Mouse (Mus musculus) cortical plate, adult 2 months (tissue): ENCODE measurements around the gene Pamr1. TPM values are rescaled to one million over a fixed set of nuclear protein-coding genes. Genes with fewer than 3 reads are reported as not detected.

Experiments
- H3K27ac ChIP-seq: fragments of 200-500 bp; 2 replicates; pipeline ENCODE4 v1.5.1; 2012; ENCODE audit warnings: low read length, control low read depth, inconsistent platforms; ENCODE audit not compliant: insufficient read depth
- H3K4me1 ChIP-seq: fragments of 200-500 bp; 2 replicates; pipeline ENCODE4 v1.6.1; 2011; ENCODE audit warnings: low read length; ENCODE audit not compliant: control insufficient read depth, insufficient read depth
- H3K4me3 ChIP-seq: fragments of 200-500 bp; 2 replicates; pipeline ENCODE4 v1.5.1; 2011; ENCODE audit warnings: mild to moderate bottlenecking, low read length, control low read depth; ENCODE audit not compliant: insufficient read depth
- CTCF ChIP-seq: fragments of 200-500 bp; IDR thresholded peaks from 2 replicates; pipeline ENCODE4 v1.5.1; 2011; ENCODE audit warnings: mild to moderate bottlenecking, control low read depth, low read length; ENCODE audit not compliant: insufficient read depth; ENCODE audit errors: extremely low read depth
- POLR2A ChIP-seq: fragments of 200-500 bp; IDR thresholded peaks from 2 replicates; pipeline ENCODE4 v1.6.1; 2011; ENCODE audit warnings: mild to moderate bottlenecking, low read length, control low read depth; ENCODE audit not compliant: insufficient read depth; ENCODE audit errors: extremely low read depth
- polyA plus RNA-seq: library from polyadenylated mRNA; depleted of rRNA; stranded (reverse); fragments of >200 nt; gene quantifications from 2 replicates; pipeline ENCODE4 v1.2.3, GENCODE M21; 2012

The Pamr1 gene
- polyA plus RNA-seq, 1 experiment = 77.8 TPM

GRCm38 (mm10) chr2:102658163-102658660 is 108.4 kb downstream of the Pamr1 start, which contains the start of gene Slc1a2:
Gene Slc1a2 (plus strand): TSS chr2:102658659.
- Histone ChIP-seq H3K4me1 (peaks cover 3% of the 10 kb centered on the region; the same call in 1 of the 2 replicates), H3K27ac (peak within 1 kb of the TSS; percentile 96), H3K4me3 (peak within 1 kb of the TSS; percentile 90)
- TF ChIP-seq CTCF (no peak), POLR2A (no peak)

- Histone ChIP-seq H3K27ac (peak overlapping the region; percentile 96), H3K4me1 (peaks cover 3% of the 10 kb centered on the region; the same call in 1 of the 2 replicates), H3K4me3 (peak overlapping the region; percentile 90)
- no peak for TF ChIP-seq CTCF
- peak; percentile 57; the same call in 1 of the 2 replicates for TF ChIP-seq POLR2A
Measured at GRCm38 (mm10) chr2:102658661-102659520, 109.1 kb downstream of the Pamr1 start.

GRCm38 (mm10) chr2:102659521-102659830 is 109.7 kb downstream of the Pamr1 start:
- TF ChIP-seq POLR2A (no peak), CTCF (no peak)
- peak overlapping the region; percentile 90 for H3K4me3 ChIP-seq
- peak overlapping the region; percentile 96 for H3K27ac ChIP-seq
- H3K4me1 ChIP-seq = peaks cover 3% of the 10 kb centered on the region; the same call in 1 of the 2 replicates

GRCm38 (mm10) chr2:102661052-102661451 is 111.2 kb downstream of the Pamr1 start:
- no peak for TF ChIP-seq CTCF
- no peak for TF ChIP-seq POLR2A
- peaks cover 5% of the 10 kb centered on the region; the same call in 1 of the 2 replicates for H3K4me1 ChIP-seq
- peak overlapping the region; percentile 90 for H3K4me3 ChIP-seq
- H3K27ac ChIP-seq = no peak overlapping the region

- Histone ChIP-seq H3K4me3 (peak overlapping the region; percentile 90), H3K4me1 (peaks cover 2% of the 10 kb centered on the region; the same call in 1 of the 2 replicates), H3K27ac (peak overlapping the region; percentile 90)
- TF ChIP-seq CTCF = no peak
- TF ChIP-seq POLR2A = no peak
Measured at GRCm38 (mm10) chr2:102662911-102663310, 113.1 kb downstream of the Pamr1 start.

- Histone ChIP-seq H3K4me1 (peaks cover 2% of the 10 kb centered on the region; the same call in 1 of the 2 replicates), H3K4me3 (peak overlapping the region; percentile 90), H3K27ac (0 out of 2 replicates have a peak overlapping the region, but pooled peaks have one; percentile 90)
- TF ChIP-seq CTCF (no peak), POLR2A (no peak)
Measured at GRCm38 (mm10) chr2:102663339-102663738, 113.5 kb downstream of the Pamr1 start.

GRCm38 (mm10) chr2:102663865-102664264 is 114.1 kb downstream of the Pamr1 start:
- peak overlapping the region; percentile 90 for H3K4me3 ChIP-seq
- peaks cover 3% of the 10 kb centered on the region for H3K4me1 ChIP-seq
- H3K27ac ChIP-seq = 0 out of 2 replicates have a peak overlapping the region, but pooled peaks have one; percentile 12
- no peak for TF ChIP-seq POLR2A
- TF ChIP-seq CTCF = no peak

- no peak for TF ChIP-seq CTCF
- no peak for TF ChIP-seq POLR2A
- Histone ChIP-seq H3K27ac (peak overlapping the region; percentile 28), H3K4me3 (no peak overlapping the region)
Measured at GRCm38 (mm10) chr2:102667981-102668380, 118.2 kb downstream of the Pamr1 start.

GRCm38 (mm10) chr2:102669580-102669979 is 119.8 kb downstream of the Pamr1 start:
- H3K4me3 ChIP-seq = no peak overlapping the region

More at GRCm38 (mm10) chr2:102667981-102668380, 118.2 kb downstream of the Pamr1 start:
- peaks cover 8% of the 10 kb centered on the region for H3K4me1 ChIP-seq

GRCm38 (mm10) chr2:102674582-102674981 is 124.8 kb downstream of the Pamr1 start:
- TF ChIP-seq CTCF (no peak), POLR2A (no peak)
- H3K27ac ChIP-seq = peak overlapping the region; percentile 39; the same call in 1 of the 2 replicates
- peaks cover 19% of the 10 kb centered on the region for H3K4me1 ChIP-seq
- no peak overlapping the region for H3K4me3 ChIP-seq

More at GRCm38 (mm10) chr2:102669580-102669979, 119.8 kb downstream of the Pamr1 start:
- no peak overlapping the region for H3K27ac ChIP-seq
- TF ChIP-seq POLR2A = no peak
- TF ChIP-seq CTCF = no peak
- H3K4me1 ChIP-seq = peaks cover 14% of the 10 kb centered on the region
